Mouse (Mus musculus): Measurements from ENCODE around the gene Msi1. TPM values are rescaled to one million over a fixed set of nuclear protein-coding genes. Genes with fewer than 3 reads are reported as not detected.
"Not testable (repeated sequence)": the region's sequence is repeated elsewhere in the genome, so short reads cannot be mapped to it uniquely, and the experiment has no call there.

Msi1 gene
- polyA plus RNA-seq, 1 experiment from 2014 or later = 70.0 TPM

- WGBS = 80% methylated on average over 9 of the region's 9 CpGs
- no peak overlapping the region for H3K4me2 ChIP-seq (replicated peaks)
- H3K27ac ChIP-seq (replicated peaks) = 0 out of 2 replicates have a peak overlapping the region, but pooled peaks have one; percentile 100
- H3K27me3 ChIP-seq = no peaks in the 10 kb centered on the region
- no peak for ATAC-seq (replicated peaks)
- H3K9me3 ChIP-seq = no peaks in the 10 kb centered on the region
- H3K4me3 ChIP-seq = no peak overlapping the region
- H3K36me3 ChIP-seq = no peaks in the 10 kb centered on the region
- peaks cover 39% of the 10 kb centered on the region for H3K4me1 ChIP-seq
- peak overlapping the region; percentile 75; the same call in 1 of the 2 replicates for H3K9ac ChIP-seq (replicated peaks)
Measured at GRCm38 (mm10) chr5:115487942-115488580, 58.7 kb downstream of the Msi1 start.

- no peaks in the 10 kb centered on the region for H3K36me3 ChIP-seq
- no peaks in the 10 kb centered on the region for H3K27me3 ChIP-seq
- H3K27ac ChIP-seq (replicated peaks) = peak overlapping the region; percentile 100
- H3K9me3 ChIP-seq = no peaks in the 10 kb centered on the region
- peak; percentile 76 for ATAC-seq (replicated peaks)
- H3K4me1 ChIP-seq = peaks cover 39% of the 10 kb centered on the region
- WGBS = under 1% methylated on average over 39 of the region's 39 CpGs
- peak overlapping the region; percentile 78 for H3K4me2 ChIP-seq (replicated peaks)
- peak overlapping the region; percentile 98 for H3K9ac ChIP-seq (replicated peaks)
- H3K4me3 ChIP-seq = peak overlapping the region; percentile 44
Measured at GRCm38 (mm10) chr5:115488841-115489698, 59.7 kb downstream of the Msi1 start.

DNA sequence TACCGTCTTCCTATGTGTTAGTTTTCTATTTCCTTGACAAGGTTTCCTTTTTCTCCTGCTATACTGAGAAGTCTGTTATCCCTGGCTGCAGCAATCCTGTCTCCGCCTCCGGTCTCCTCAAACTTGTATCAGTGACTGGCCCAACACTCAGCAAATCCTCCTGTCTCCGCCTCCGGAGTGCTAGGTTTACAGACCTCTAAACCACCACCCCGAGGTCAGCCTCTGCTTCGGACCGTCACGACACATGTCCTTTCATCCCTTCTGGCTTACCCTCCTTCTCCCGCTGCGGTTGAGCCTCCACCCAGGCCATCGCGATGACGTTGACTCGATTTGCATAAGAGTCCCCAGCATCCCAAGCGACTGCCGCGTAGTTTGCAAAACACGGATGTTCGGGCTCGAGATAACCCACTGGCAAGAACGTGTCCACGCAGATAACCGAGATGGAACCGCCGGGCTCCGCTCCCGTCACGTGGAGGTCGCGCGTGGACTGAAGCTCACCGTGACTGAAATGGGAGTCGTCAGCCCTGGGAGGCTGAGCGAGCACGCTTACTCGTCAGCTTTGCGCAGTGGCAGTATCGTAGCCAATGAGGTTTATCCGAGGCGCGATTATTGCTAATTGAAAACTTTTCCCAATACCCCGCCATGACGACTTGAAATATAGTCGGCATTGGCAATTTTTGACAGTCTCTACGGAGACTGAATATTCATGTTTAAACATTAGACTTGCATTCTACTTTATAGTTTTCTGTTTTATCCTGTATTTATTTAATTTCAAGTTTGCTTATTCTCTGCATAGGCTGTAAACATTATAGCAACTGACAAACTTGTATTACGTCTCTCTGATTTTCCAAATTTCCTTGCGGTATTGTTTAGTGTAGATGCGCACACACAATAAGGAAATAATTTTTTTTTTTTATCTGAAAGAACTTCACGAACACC lies 60.6 kb downstream of the Msi1 start:
- WGBS = under 1% methylated on average over 50 of the region's 50 CpGs
- H3K4me1 ChIP-seq = peaks cover 35% of the 10 kb centered on the region
- peak overlapping the region; percentile 44 for H3K4me3 ChIP-seq

DNA sequence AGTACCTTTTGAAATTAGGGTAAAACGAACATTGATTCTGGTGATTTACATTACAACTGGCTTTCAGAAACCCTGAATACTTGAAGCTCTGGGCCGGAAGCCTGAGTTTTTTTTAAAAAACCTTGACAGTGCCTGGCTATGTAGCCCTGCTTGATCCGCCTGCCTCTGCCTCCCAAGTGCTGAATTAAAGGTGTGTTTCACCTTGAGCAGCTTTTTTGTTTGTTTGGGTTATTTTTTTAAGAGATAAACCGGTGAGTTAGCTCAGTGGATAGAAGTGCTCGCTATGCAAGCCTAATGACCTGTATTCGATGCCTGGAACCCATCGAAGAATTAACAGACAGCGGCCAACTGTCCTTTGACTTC lies 61.2 kb downstream of the Msi1 start:
- H3K9ac ChIP-seq (replicated peaks) = no peak overlapping the region
- 7% methylated on average over 8 of the region's 8 CpGs for WGBS
- ATAC-seq (replicated peaks) = no peak

More for the DNA sequence above, 60.6 kb downstream of the Msi1 start:
- Histone ChIP-seq H3K4me2 (replicated peaks) (peak overlapping the region; percentile 78), H3K27me3 (no peaks in the 10 kb centered on the region), H3K9ac (replicated peaks) (peak overlapping the region; percentile 98), H3K27ac (replicated peaks) (peak overlapping the region; percentile 100), H3K9me3 (no peaks in the 10 kb centered on the region), H3K36me3 (no peaks in the 10 kb centered on the region)
- peak; percentile 82 for ATAC-seq (replicated peaks)

GRCm38 (mm10) chr5:115491076-115491475 lies 61.7 kb downstream of the Msi1 start:
- no peaks in the 10 kb centered on the region for H3K9me3 ChIP-seq
- H3K4me2 ChIP-seq (replicated peaks) = peak overlapping the region; percentile 78; the same call in 1 of the 2 replicates
- H3K36me3 ChIP-seq = no peaks in the 10 kb centered on the region
- no peak overlapping the region for H3K4me3 ChIP-seq
- peaks cover 34% of the 10 kb centered on the region for H3K4me1 ChIP-seq
- peak overlapping the region; percentile 100 for H3K27ac ChIP-seq (replicated peaks)
- H3K9ac ChIP-seq (replicated peaks) = no peak overlapping the region
- ATAC-seq (replicated peaks) = no peak
- H3K27me3 ChIP-seq = no peaks in the 10 kb centered on the region
- WGBS = 35% methylated on average over 5 of the region's 5 CpGs

More for the DNA sequence above, 61.2 kb downstream of the Msi1 start:
- Histone ChIP-seq H3K4me1 (peaks cover 34% of the 10 kb centered on the region), H3K4me3 (peak overlapping the region; percentile 1; the same call in 1 of the 2 replicates), H3K4me2 (replicated peaks) (peak overlapping the region; percentile 78), H3K27me3 (no peaks in the 10 kb centered on the region), H3K36me3 (no peaks in the 10 kb centered on the region), H3K27ac (replicated peaks) (peak overlapping the region; percentile 100), H3K9me3 (no peaks in the 10 kb centered on the region)

GRCm38 (mm10) chr5:115491771-115492322 lies 62.4 kb downstream of the Msi1 start:
- WGBS = 6% methylated on average over 28 of the region's 28 CpGs
- no peak overlapping the region for H3K27ac ChIP-seq (replicated peaks)
- H3K9me3 ChIP-seq = no peaks in the 10 kb centered on the region
- H3K4me2 ChIP-seq (replicated peaks) = peak overlapping the region; percentile 44
- no peaks in the 10 kb centered on the region for H3K36me3 ChIP-seq
- no peak overlapping the region for H3K4me3 ChIP-seq
- ATAC-seq (replicated peaks) = no peak
- no peaks in the 10 kb centered on the region for H3K27me3 ChIP-seq
- peaks cover 34% of the 10 kb centered on the region for H3K4me1 ChIP-seq
- peak overlapping the region; percentile 31 for H3K9ac ChIP-seq (replicated peaks)

DNA sequence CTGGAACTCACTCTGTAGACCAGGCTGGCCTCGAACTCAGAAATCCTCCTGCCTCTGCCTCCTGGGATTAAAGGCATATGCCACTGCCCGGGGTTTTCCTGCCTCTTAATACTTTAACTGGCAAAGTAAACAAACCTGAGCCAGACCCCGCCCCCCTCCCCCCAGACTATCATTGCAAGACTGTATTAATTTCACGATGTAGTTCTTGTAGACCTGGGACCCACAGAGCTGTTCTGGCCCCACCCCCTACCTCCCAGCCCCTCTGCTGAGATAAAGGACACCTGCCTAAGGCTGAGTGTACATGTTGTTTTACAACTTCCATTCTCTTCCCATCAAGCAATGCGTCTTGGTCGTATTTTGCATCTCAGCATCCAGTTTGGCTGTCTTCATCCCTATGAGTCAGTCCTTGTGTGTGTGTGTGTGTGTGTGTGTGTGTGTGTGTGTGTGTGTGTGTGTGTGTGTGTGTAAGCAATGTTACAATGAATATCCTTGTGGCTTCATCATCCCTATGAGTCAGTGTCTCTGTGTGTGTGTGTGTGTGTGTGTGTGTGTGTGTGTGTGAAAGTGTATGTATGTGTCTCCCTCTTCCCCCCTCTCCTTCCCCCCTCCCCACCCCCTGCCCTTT lies 63.4 kb downstream of the Msi1 start:
- 78% methylated on average over 6 of the region's 6 CpGs for WGBS
- Histone ChIP-seq H3K4me2 (replicated peaks) (no peak overlapping the region), H3K9ac (replicated peaks) (no peak overlapping the region), H3K4me1 (peaks cover 34% of the 10 kb centered on the region), H3K36me3 (no peaks in the 10 kb centered on the region), H3K9me3 (no peaks in the 10 kb centered on the region), H3K27me3 (no peaks in the 10 kb centered on the region), H3K4me3 (no peak overlapping the region), H3K27ac (replicated peaks) (no peak overlapping the region)
- no peak for ATAC-seq (replicated peaks)

GRCm38 (mm10) chr5:115493441-115493840 lies 64.0 kb downstream of the Msi1 start:
- ATAC-seq (replicated peaks) = no peak
- no peaks in the 10 kb centered on the region for H3K9me3 ChIP-seq
- peak overlapping the region; percentile 5; the same call in 1 of the 2 replicates for H3K27ac ChIP-seq (replicated peaks)
- 35% methylated on average over 5 of the region's 5 CpGs for WGBS
- H3K4me3 ChIP-seq = no peak overlapping the region
- peaks cover 33% of the 10 kb centered on the region for H3K4me1 ChIP-seq
- no peaks in the 10 kb centered on the region for H3K27me3 ChIP-seq
- H3K36me3 ChIP-seq = no peaks in the 10 kb centered on the region
- H3K4me2 ChIP-seq (replicated peaks) = no peak overlapping the region
- no peak overlapping the region for H3K9ac ChIP-seq (replicated peaks)

GRCm38 (mm10) chr5:115495618-115496017 lies 66.2 kb downstream of the Msi1 start:
- peaks cover 26% of the 10 kb centered on the region for H3K4me1 ChIP-seq
- H3K27ac ChIP-seq (replicated peaks); H3K9me3 ChIP-seq; H3K27me3 ChIP-seq; H3K4me3 ChIP-seq; ATAC-seq (replicated peaks); H3K9ac ChIP-seq (replicated peaks); H3K4me2 ChIP-seq (replicated peaks); H3K36me3 ChIP-seq: not testable (repeated sequence)
- WGBS = 81% methylated on average over 3 of the region's 3 CpGs

DNA sequence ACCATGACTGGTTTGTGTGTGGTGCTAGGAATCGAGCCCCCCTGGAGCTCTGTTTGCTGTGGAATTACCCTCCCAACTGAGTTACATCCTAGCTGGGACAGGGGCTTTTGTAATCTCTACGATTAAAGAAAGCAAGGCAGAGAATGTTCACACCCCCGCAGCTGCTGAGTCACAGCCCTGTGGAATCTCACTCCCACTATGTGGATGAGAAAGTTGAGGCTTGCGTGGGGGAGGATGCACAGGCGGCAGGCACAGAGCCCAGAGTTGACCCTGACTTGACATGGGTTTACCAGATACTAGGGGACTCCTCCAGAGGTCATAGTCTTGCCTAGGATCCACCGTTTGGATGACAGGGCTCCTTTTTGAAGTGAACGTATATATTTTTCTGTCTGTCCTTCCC lies 67.6 kb downstream of the Msi1 start:
- Histone ChIP-seq H3K4me2 (replicated peaks) (no peak overlapping the region), H3K9me3 (no peaks in the 10 kb centered on the region), H3K27ac (replicated peaks) (no peak overlapping the region), H3K9ac (replicated peaks) (no peak overlapping the region), H3K27me3 (no peaks in the 10 kb centered on the region), H3K4me1 (peaks cover 13% of the 10 kb centered on the region), H3K4me3 (no peak overlapping the region), H3K36me3 (no peaks in the 10 kb centered on the region)
- 77% methylated on average over 7 of the region's 7 CpGs for WGBS
- ATAC-seq (replicated peaks) = no peak

All from forebrain, embryonic 15.5 days (tissue).